Mouse (Mus musculus) megakaryocyte, embryonic 14.5 days (primary cell): ENCODE measurements around the gene Wnk2. TPM values are rescaled to one million over a fixed set of nuclear protein-coding genes. Genes with fewer than 3 reads are reported as not detected.

Experiments used
- H3K27me3 ChIP-seq: replicated peaks from 2 replicates; pipeline ENCODE3; 2012; ENCODE audit warnings: inconsistent platforms
- H3K36me3 ChIP-seq: replicated peaks from 2 replicates; pipeline ENCODE3; 2012; ENCODE audit warnings: low read length, inconsistent platforms, mixed read lengths
- H3K4me1 ChIP-seq: 2 replicates; pipeline ENCODE4 v1.6.1; 2012; ENCODE audit warnings: inconsistent platforms
- H3K4me3 ChIP-seq: replicated peaks from 2 replicates; pipeline ENCODE3; 2012; ENCODE audit warnings: moderate library complexity, mild to moderate bottlenecking, inconsistent platforms
- H3K9me3 ChIP-seq: 2 replicates; pipeline ENCODE4 v1.6.1; 2012; ENCODE audit warnings: inconsistent platforms
- FLI1 ChIP-seq: IDR thresholded peaks from 2 replicates; pipeline ENCODE4 v1.6.1; 2012; ENCODE audit warnings: low read length, inconsistent platforms, mixed read lengths
- GATA1 ChIP-seq: IDR thresholded peaks from 3 replicates; pipeline ENCODE4 v1.6.1; 2012; ENCODE audit warnings: mixed read lengths, low read length, inconsistent platforms, borderline replicate concordance
- polyA plus RNA-seq: library from polyadenylated mRNA; stranded (reverse); fragments of >175 nt; gene quantifications from 2 replicates; pipeline ENCODE4 v1.2.3, GENCODE M21; 2012; ENCODE audit warnings: low replicate concordance; ENCODE audit not compliant: insufficient read depth

Gene Wnk2
- polyA plus RNA-seq, 1 experiment, result 0.02 TPM

GRCm38 (mm10) chr13:49163645-49164044 is 15.8 kb upstream of the Wnk2 start:
- H3K4me3 ChIP-seq, result no peak overlapping the region
- H3K9me3 ChIP-seq, result no peaks in the 10 kb centered on the region
- H3K27me3 ChIP-seq, result peaks cover 65% of the 10 kb centered on the region
- H3K4me1 ChIP-seq, result peaks cover 55% of the 10 kb centered on the region
- TF ChIP-seq GATA1 (no peak), FLI1 (no peak)
- no peaks in the 10 kb centered on the region for H3K36me3 ChIP-seq

- no peak for TF ChIP-seq GATA1
- TF ChIP-seq FLI1, result no peak
- Histone ChIP-seq H3K27me3 (peaks cover 69% of the 10 kb centered on the region), H3K4me1 (peaks cover 50% of the 10 kb centered on the region), H3K36me3 (no peaks in the 10 kb centered on the region), H3K9me3 (peaks cover under 1% of the 10 kb centered on the region; the same call in 1 of the 2 replicates), H3K4me3 (peak overlapping the region; percentile 31)
Observed at GRCm38 (mm10) chr13:49162722-49163121, 14.9 kb upstream of the Wnk2 start.

GRCm38 (mm10) chr13:49161236-49161635 is 13.4 kb upstream of the Wnk2 start:
- peaks cover 15% of the 10 kb centered on the region for H3K9me3 ChIP-seq
- no peak for TF ChIP-seq GATA1
- TF ChIP-seq FLI1, result no peak

GRCm38 (mm10) chr13:49158040-49158713 is 10.4 kb upstream of the Wnk2 start:
- no peak overlapping the region for H3K4me3 ChIP-seq
- no peaks in the 10 kb centered on the region for H3K36me3 ChIP-seq
- peaks cover 19% of the 10 kb centered on the region for H3K4me1 ChIP-seq
- no peak for TF ChIP-seq FLI1
- TF ChIP-seq GATA1, result no peak
- peaks cover 78% of the 10 kb centered on the region for H3K27me3 ChIP-seq
- peaks cover 17% of the 10 kb centered on the region for H3K9me3 ChIP-seq

More at GRCm38 (mm10) chr13:49161236-49161635, 13.4 kb upstream of the Wnk2 start:
- Histone ChIP-seq H3K4me3 (no peak overlapping the region), H3K4me1 (peaks cover 37% of the 10 kb centered on the region), H3K36me3 (no peaks in the 10 kb centered on the region), H3K27me3 (peaks cover 77% of the 10 kb centered on the region)

GRCm38 (mm10) chr13:49156645-49157044 is 8.8 kb upstream of the Wnk2 start:
- Histone ChIP-seq H3K36me3 (no peaks in the 10 kb centered on the region), H3K9me3 (peaks cover 17% of the 10 kb centered on the region), H3K4me3 (no peak overlapping the region), H3K4me1 (peaks cover 5% of the 10 kb centered on the region; the same call in 1 of the 2 replicates), H3K27me3 (peaks cover 77% of the 10 kb centered on the region)
- no peak for TF ChIP-seq GATA1
- TF ChIP-seq FLI1, result no peak

- Histone ChIP-seq H3K4me1 (no peaks in the 10 kb centered on the region; the same call in 1 of the 2 replicates), H3K4me3 (no peak overlapping the region), H3K36me3 (no peaks in the 10 kb centered on the region), H3K9me3 (peaks cover 17% of the 10 kb centered on the region), H3K27me3 (peaks cover 83% of the 10 kb centered on the region)
- TF ChIP-seq FLI1 (no peak), GATA1 (no peak)
Observed at GRCm38 (mm10) chr13:49154621-49155020, 6.8 kb upstream of the Wnk2 start.

- TF ChIP-seq GATA1 (no peak), FLI1 (no peak)
- no peaks in the 10 kb centered on the region for H3K36me3 ChIP-seq
- no peaks in the 10 kb centered on the region for H3K4me1 ChIP-seq
- H3K9me3 ChIP-seq, result peaks cover 17% of the 10 kb centered on the region
- H3K27me3 ChIP-seq, result peaks cover 83% of the 10 kb centered on the region
- no peak overlapping the region for H3K4me3 ChIP-seq
Observed at GRCm38 (mm10) chr13:49154028-49154427, 6.2 kb upstream of the Wnk2 start.

GRCm38 (mm10) chr13:49148687-49149086 is 873 bp upstream of the Wnk2 start:
- TF ChIP-seq GATA1 (no peak), FLI1 (no peak)
- Histone ChIP-seq H3K9me3 (no peaks in the 10 kb centered on the region), H3K4me1 (peaks cover 22% of the 10 kb centered on the region), H3K36me3 (no peaks in the 10 kb centered on the region), H3K4me3 (no peak overlapping the region), H3K27me3 (peaks cover 93% of the 10 kb centered on the region)

GRCm38 (mm10) chr13:49147007-49147857 is 582 bp downstream of the Wnk2 start:
- Histone ChIP-seq H3K4me3 (peak overlapping the region; percentile 88), H3K36me3 (no peaks in the 10 kb centered on the region), H3K9me3 (no peaks in the 10 kb centered on the region), H3K27me3 (peaks cover 97% of the 10 kb centered on the region), H3K4me1 (peaks cover 22% of the 10 kb centered on the region)
- TF ChIP-seq GATA1, result no peak
- TF ChIP-seq FLI1, result no peak

GRCm38 (mm10) chr13:49146698-49147006 is 1.2 kb downstream of the Wnk2 start:
- H3K9me3 ChIP-seq, result no peaks in the 10 kb centered on the region
- peak overlapping the region; percentile 88 for H3K4me3 ChIP-seq
- peaks cover 22% of the 10 kb centered on the region for H3K4me1 ChIP-seq
- no peaks in the 10 kb centered on the region for H3K36me3 ChIP-seq
- TF ChIP-seq GATA1 (no peak), FLI1 (no peak)
- H3K27me3 ChIP-seq, result peaks cover 98% of the 10 kb centered on the region
